Mouse (Mus musculus): ENCODE results near the gene Pdzk1. TPM values are rescaled to one million over a fixed set of nuclear protein-coding genes. Genes with fewer than 3 reads are reported as not detected.

Pdzk1 gene
- total and polyA plus RNA-seq, 3 experiments = 0.13 TPM; not detected in 2

GRCm38 (mm10) chr3:96838996-96839645, 10.0 kb downstream of the Pdzk1 start:
- Histone ChIP-seq H3K9me3 (replicated peaks; ENCODE audit: low read length) (no peaks in the 10 kb centered on the region), H3K9ac (ENCODE audit: insufficient read depth, low read depth) (no peak overlapping the region), H3K27ac (ENCODE audit: insufficient read depth, low read depth) (no peak overlapping the region), H3K27me3 (replicated peaks) (no peaks in the 10 kb centered on the region), H3K4me1 (ENCODE audit: control insufficient read depth in 1 of 2, insufficient read depth in 2 of 2) (no peaks in the 10 kb centered on the region), H3K4me3 (replicated peaks in 1 of 3; ENCODE audit: low read depth in 2 of 3, low read length in 2 of 3, poor library complexity in 1 of 3) (no peak overlapping the region), H3K4me2 (ENCODE audit: insufficient read depth, low read depth, poor library complexity, severe bottlenecking) (no peak overlapping the region), H3K36me3 (replicated peaks in 1 of 2; ENCODE audit: control insufficient read depth in 1 of 2, insufficient read depth in 1 of 2, low read length in 1 of 2) (no peaks in the 10 kb centered on the region), H3K79me2 (replicated peaks; ENCODE audit: control insufficient read depth, extremely low read depth, insufficient read depth, poor library complexity, severe bottlenecking) (no peaks in the 10 kb centered on the region)
- DNase-seq (ENCODE audit: extremely low read depth) = no peak
- dilution Hi-C loops (cut with MboI; ENCODE audit: extremely low pct_ligation_motif_present, extremely low pct_unique_long_range_greater_than_20kb, low sequenced_read_pairs) = no loop called here
- in situ Hi-C loops (cut with MboI; ENCODE audit: low pct_ligation_motif_present, low pct_unique_long_range_greater_than_20kb, low sequenced_read_pairs) = no loop called here
- TF ChIP-seq ZKSCAN1 (IDR thresholded peaks at IDR 0.05; ENCODE audit: borderline replicate concordance, low read depth, low read length) (no peak), RAD21 (IDR thresholded peaks at IDR 0.05; ENCODE audit: low read depth, low read length) (no peak), SMC3 (IDR thresholded peaks at IDR 0.05; ENCODE audit: low read depth, low read length) (no peak), NELFE (IDR thresholded peaks at IDR 0.05; ENCODE audit: low read depth, low read length) (no peak)

- in situ Hi-C loops (cut with MboI; ENCODE audit: low pct_ligation_motif_present, low pct_unique_long_range_greater_than_20kb, low sequenced_read_pairs) (no loop called here), dilution Hi-C loops (cut with MboI; ENCODE audit: extremely low pct_ligation_motif_present, extremely low pct_unique_long_range_greater_than_20kb, low sequenced_read_pairs) (no loop called here)
- Histone ChIP-seq H3K9ac (ENCODE audit: insufficient read depth, low read depth) (no peak overlapping the region), H3K4me1 (ENCODE audit: control insufficient read depth in 1 of 2, insufficient read depth in 2 of 2) (peaks cover 16 to 17% of the 10 kb centered on the region in 2 experiments), H3K27ac (ENCODE audit: insufficient read depth, low read depth) (no peak overlapping the region), H3K36me3 (replicated peaks in 1 of 2; ENCODE audit: control insufficient read depth in 1 of 2, insufficient read depth in 1 of 2, low read length in 1 of 2) (no peaks in the 10 kb centered on the region), H3K27me3 (replicated peaks) (no peaks in the 10 kb centered on the region), H3K4me2 (ENCODE audit: insufficient read depth, low read depth, poor library complexity, severe bottlenecking) (no peak overlapping the region), H3K4me3 (replicated peaks in 1 of 3; ENCODE audit: low read depth in 2 of 3, low read length in 2 of 3, poor library complexity in 1 of 3) (no peak overlapping the region), H3K9me3 (replicated peaks; ENCODE audit: low read length) (no peaks in the 10 kb centered on the region), H3K79me2 (replicated peaks; ENCODE audit: control insufficient read depth, extremely low read depth, insufficient read depth, poor library complexity, severe bottlenecking) (no peaks in the 10 kb centered on the region)
- no peak for DNase-seq (ENCODE audit: extremely low read depth)
- TF ChIP-seq NRF1 (IDR thresholded peaks at IDR 0.05; ENCODE audit: low read depth, low read length) = no peak
- no peak for TF ChIP-seq SIN3A (IDR thresholded peaks at IDR 0.05; ENCODE audit: low read length)
- TF ChIP-seq E2F4 (IDR thresholded peaks at IDR 0.05; ENCODE audit: insufficient replicate concordance, low read depth, low read length) = no peak
- no peak for TF ChIP-seq TBP (conservative IDR thresholded peaks at IDR 0.05; ENCODE audit: low read depth, low read length)
- TF ChIP-seq IRF4 (IDR thresholded peaks at IDR 0.05; ENCODE audit: low read depth, low read length) = no peak
Measured at GRCm38 (mm10) chr3:96845191-96845590, 16.1 kb downstream of the Pdzk1 start.

GRCm38 (mm10) chr3:96845806-96846205, 16.7 kb downstream of the Pdzk1 start:
- Histone ChIP-seq H3K79me2 (replicated peaks; ENCODE audit: control insufficient read depth, extremely low read depth, insufficient read depth, poor library complexity, severe bottlenecking) (no peaks in the 10 kb centered on the region), H3K4me1 (ENCODE audit: control insufficient read depth in 1 of 2, insufficient read depth in 2 of 2) (peaks cover 16 to 17% of the 10 kb centered on the region in 2 experiments), H3K9ac (ENCODE audit: insufficient read depth, low read depth) (no peak overlapping the region), H3K27me3 (replicated peaks) (no peaks in the 10 kb centered on the region), H3K27ac (ENCODE audit: insufficient read depth, low read depth) (no peak overlapping the region), H3K36me3 (replicated peaks in 1 of 2; ENCODE audit: control insufficient read depth in 1 of 2, insufficient read depth in 1 of 2, low read length in 1 of 2) (no peaks in the 10 kb centered on the region), H3K9me3 (replicated peaks; ENCODE audit: low read length) (no peaks in the 10 kb centered on the region), H3K4me2 (ENCODE audit: insufficient read depth, low read depth, poor library complexity, severe bottlenecking) (no peak overlapping the region), H3K4me3 (replicated peaks in 1 of 3; ENCODE audit: low read depth in 2 of 3, low read length in 2 of 3, poor library complexity in 1 of 3) (no peak overlapping the region)
- in situ Hi-C loops (cut with MboI; ENCODE audit: low pct_ligation_motif_present, low pct_unique_long_range_greater_than_20kb, low sequenced_read_pairs) = no loop called here
- dilution Hi-C loops (cut with MboI; ENCODE audit: extremely low pct_ligation_motif_present, extremely low pct_unique_long_range_greater_than_20kb, low sequenced_read_pairs) = no loop called here
- TF ChIP-seq POLR2AphosphoS2 (IDR thresholded peaks at IDR 0.05; ENCODE audit: low read depth, low read length) (no peak), MXI1 (IDR thresholded peaks at IDR 0.05; ENCODE audit: low read depth, low read length) (no peak), TCF12 (IDR thresholded peaks at IDR 0.05; ENCODE audit: low read depth, low read length) (no peak), JUN (IDR thresholded peaks at IDR 0.05; ENCODE audit: insufficient read depth, low read depth, low read length) (no peak), CHD1 (IDR thresholded peaks at IDR 0.05; ENCODE audit: low read depth, low read length) (no peak), IRF4 (IDR thresholded peaks at IDR 0.05; ENCODE audit: low read depth, low read length) (no peak), CTCF (conservative IDR thresholded peaks at IDR 0.05 in 1 of 2, IDR thresholded peaks at IDR 0.05 in 1 of 2; ENCODE audit: low read depth in 2 of 2, low read length in 2 of 2) (no peak), MAX (IDR thresholded peaks at IDR 0.05; ENCODE audit: low read length) (no peak), MEF2A (IDR thresholded peaks at IDR 0.05; ENCODE audit: borderline replicate concordance, low read depth, low read length) (no peak), RAD21 (IDR thresholded peaks at IDR 0.05; ENCODE audit: low read depth, low read length) (no peak), ELF1 (IDR thresholded peaks at IDR 0.05; ENCODE audit: low read depth, low read length) (no peak), ZKSCAN1 (IDR thresholded peaks at IDR 0.05; ENCODE audit: borderline replicate concordance, low read depth, low read length) (no peak), JUND (conservative IDR thresholded peaks at IDR 0.05; ENCODE audit: low read depth, low read length) (no peak), HCFC1 (IDR thresholded peaks at IDR 0.05; ENCODE audit: low read depth, low read length) (no peak), SMC3 (IDR thresholded peaks at IDR 0.05; ENCODE audit: low read depth, low read length) (no peak), ZC3H11A (IDR thresholded peaks at IDR 0.05; ENCODE audit: low read depth, low read length) (no peak), CHD2 (IDR thresholded peaks at IDR 0.05; ENCODE audit: low read length) (no peak), USF2 (conservative IDR thresholded peaks at IDR 0.05; ENCODE audit: low read depth, low read length) (no peak)
- no peak for DNase-seq (ENCODE audit: extremely low read depth)

Measured in CH12.LX (cell line).